Mouse (Mus musculus): ENCODE measurements around the gene Snx5.

Gene Snx5

GRCm38 (mm10) chr2:144267004-144267730, 3.5 kb downstream of the Snx5 start:
- DNase-seq, result no peak

GRCm38 (mm10) chr2:144265916-144266683, 4.6 kb downstream of the Snx5 start:
- no peak for DNase-seq

- no peak for DNase-seq
These were observed 5.6 kb downstream of the Snx5 start for GRCm38 (mm10) chr2:144265120-144265488.

GRCm38 (mm10) chr2:144264398-144265119, 6.1 kb downstream of the Snx5 start:
- no peak for DNase-seq

GRCm38 (mm10) chr2:144262837-144263236, 7.9 kb downstream of the Snx5 start:
- no peak for DNase-seq

- DNase-seq, result no peak
These were observed 20.6 kb downstream of the Snx5 start for GRCm38 (mm10) chr2:144250111-144250510.

GRCm38 (mm10) chr2:144248613-144249376, 21.9 kb downstream of the Snx5 start:
- DNase-seq, result no peak

- DNase-seq, result no peak
These were observed 23.2 kb downstream of the Snx5 start for GRCm38 (mm10) chr2:144247337-144247978.

- DNase-seq, result no peak
These were observed 24.4 kb downstream of the Snx5 start for GRCm38 (mm10) chr2:144246270-144246669.

- no peak for DNase-seq
These were observed 25.2 kb downstream of the Snx5 start for GRCm38 (mm10) chr2:144245464-144245863.

- no peak for DNase-seq
These were observed 30.4 kb downstream of the Snx5 start for GRCm38 (mm10) chr2:144240095-144240899.

GRCm38 (mm10) chr2:144239318-144239717, 31.4 kb downstream of the Snx5 start:
- DNase-seq, result no peak

GRCm38 (mm10) chr2:144238341-144238740, 32.4 kb downstream of the Snx5 start:
- no peak for DNase-seq

GRCm38 (mm10) chr2:144236791-144237584, 33.7 kb downstream of the Snx5 start:
- DNase-seq, result no peak

- no peak for DNase-seq
These were observed 34.9 kb downstream of the Snx5 start for GRCm38 (mm10) chr2:144235776-144236175.

GRCm38 (mm10) chr2:144233534-144233933, 37.2 kb downstream of the Snx5 start:
- no peak for DNase-seq

GRCm38 (mm10) chr2:144231115-144231514, 39.6 kb downstream of the Snx5 start:
- DNase-seq, result no peak

- DNase-seq, result no peak
These were observed 40.2 kb downstream of the Snx5 start for GRCm38 (mm10) chr2:144230498-144230897.

- DNase-seq, result no peak
These were observed 41.1 kb downstream of the Snx5 start for GRCm38 (mm10) chr2:144229647-144230046.

- no peak for DNase-seq
These were observed 42.0 kb downstream of the Snx5 start for GRCm38 (mm10) chr2:144228521-144229346.

Measured in right cerebral cortex, postnatal 14 days (tissue).